Mouse (Mus musculus): ENCODE results near the gene Cct5. TPM values are rescaled to one million over a fixed set of nuclear protein-coding genes. Genes with fewer than 3 reads are reported as not detected.
A peak's percentile ranks its signal among the peaks of the same experiment; 100 is the strongest.

Cct5 gene
- total RNA-seq, 2 experiments from 2014 or later, result 236 to 247 TPM

DNA sequence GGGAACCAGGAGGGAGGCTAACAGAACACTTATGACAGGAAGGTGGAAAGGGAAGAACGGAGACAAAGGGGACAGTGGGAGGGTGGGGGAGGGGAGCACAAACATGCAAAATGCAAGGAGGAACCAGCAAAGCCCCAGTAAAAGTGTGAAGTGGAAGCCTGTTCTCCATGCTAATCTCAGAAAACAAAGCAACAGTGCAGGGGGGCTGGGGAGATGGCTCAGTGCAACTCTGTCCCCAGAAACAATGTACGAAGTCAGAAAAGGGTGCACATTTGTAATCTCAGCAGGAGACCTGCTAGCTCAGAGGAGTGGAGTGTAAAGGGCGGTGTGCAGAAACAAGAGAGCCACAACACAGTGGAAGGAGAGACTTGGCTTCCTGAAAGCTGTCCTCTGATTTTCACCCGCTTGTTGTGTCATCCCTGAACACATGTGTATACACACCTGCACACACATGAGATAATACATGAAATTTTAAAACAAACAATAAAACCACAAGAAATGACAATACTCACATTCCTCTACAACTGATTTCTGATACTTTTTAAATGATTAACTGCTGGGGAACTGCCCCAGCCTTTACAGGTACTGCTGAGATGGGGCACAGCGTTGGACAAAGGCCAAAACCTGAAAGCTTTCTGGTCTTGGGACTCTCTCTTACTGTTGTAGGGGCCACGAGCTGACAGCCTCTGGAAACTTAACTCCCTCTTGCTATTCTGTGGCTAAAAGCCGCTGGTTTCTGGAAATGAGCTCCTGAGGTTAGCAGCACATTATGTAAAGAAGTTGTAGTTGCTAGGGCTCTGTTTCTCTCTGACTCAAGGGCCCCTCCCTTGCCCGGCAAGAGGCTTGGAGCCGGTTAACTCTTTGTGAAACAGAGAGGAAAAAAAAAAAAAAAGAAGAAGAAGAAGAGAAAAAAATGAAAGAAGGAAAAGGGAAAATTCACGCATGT is 59.3 kb downstream of the Cct5 start:
- no peak for DNase-seq (ENCODE audit: low spot score in 2 of 2)
- Histone ChIP-seq H3K27ac (peak overlapping the region; percentile 8; the same call in 1 of the 2 replicates), H3K4me3 (no peak overlapping the region)
- TF ChIP-seq CTCF (conservative IDR thresholded peaks at IDR 0.05), result no peak

Other genes with a start within 250 kb of the Cct5 start
- 10 to 100 TPM; 58.7 to 59.4 TPM for gene Ankrd33b, start 234.1 kb downstream of the Cct5 start, total RNA-seq (2021)
- gene Ropn1l, start 148.1 kb downstream of the Cct5 start, total RNA-seq (2021), result 1 to 10 TPM in 1 of 2 experiments, under 1 TPM in 1; 0.88 to 1.2 TPM
- gene March6, start 70.8 kb downstream of the Cct5 start, total RNA-seq (2021), result 100 to 1,000 TPM; 186 to 194 TPM
- 10 to 100 TPM; 12.7 to 12.8 TPM for gene Cmbl, start 36.4 kb downstream of the Cct5 start, total RNA-seq (2021)
- gene Fam173b, start within 50 bp of the Cct5 start, total RNA-seq (2021), result 10 to 100 TPM; 11.2 to 11.3 TPM

All from layer of hippocampus, adult 2 months (tissue).